Mouse (Mus musculus) hindbrain, embryonic 12.5 days (tissue): Measurements from ENCODE around the gene Cdc34. TPM values are rescaled to one million over a fixed set of nuclear protein-coding genes. Genes with fewer than 3 reads are reported as not detected.

Experiments
- ATAC-seq: fragments of 200-750 bp; cut with Nextera tagmentation; 2 replicates; pipeline ENCODE4 v1.8.0; 2017; ENCODE audit warnings: moderate TSS enrichment; ENCODE audit not compliant: low FRiP score
- H3K27ac ChIP-seq: fragments of 300-500 bp; sonication (generic); 2 replicates; pipeline ENCODE4 v1.5.1; 2016; ENCODE audit warnings: mild to moderate bottlenecking
- H3K27me3 ChIP-seq: fragments of 300-500 bp; sonication (generic); 2 replicates; pipeline ENCODE4 v1.6.1; 2016; ENCODE audit warnings: mild to moderate bottlenecking
- H3K36me3 ChIP-seq: fragments of 300-500 bp; sonication (generic); 2 replicates; pipeline ENCODE4 v1.6.1; 2016; ENCODE audit warnings: mild to moderate bottlenecking
- H3K4me1 ChIP-seq: fragments of 300-500 bp; sonication (generic); 2 replicates; pipeline ENCODE4 v1.6.1; 2016
- H3K4me2 ChIP-seq: fragments of 300-500 bp; sonication (generic); replicated peaks from 2 replicates; pipeline ENCODE4 v1.6.1; 2016; ENCODE audit warnings: mild to moderate bottlenecking
- H3K4me3 ChIP-seq: fragments of 300-500 bp; sonication (generic); 2 replicates; pipeline ENCODE4 v1.5.1; 2016; ENCODE audit warnings: mild to moderate bottlenecking
- H3K9ac ChIP-seq: fragments of 300-500 bp; sonication (generic); 2 replicates; pipeline ENCODE4 v1.6.1; 2016; ENCODE audit warnings: mild to moderate bottlenecking, moderate library complexity
- H3K9me3 ChIP-seq: fragments of 300-500 bp; sonication (generic); replicated peaks from 2 replicates; pipeline ENCODE4 v1.6.1; 2016; ENCODE audit warnings: mild to moderate bottlenecking
- WGBS: fragments of 180-500 bp; shearing (Covaris S2); methylation state at CpG from one replicate; pipeline ENCODE4 v1.1.7; 2016; 5-methylcytosine and 5-hydroxymethylcytosine counted together
- polyA plus RNA-seq: library from polyadenylated mRNA; unstranded; fragments of >200 nt; fragmentation: Nextera tagmentation; extraction: Ambion mirVana; gene quantifications from 2 replicates; pipeline ENCODE4 v1.2.1, GENCODE M21; 2016

Gene Cdc34
- polyA plus RNA-seq, 1 experiment from 2014 or later, result 121 TPM

GRCm38 (mm10) chr10:79673054-79673453, 8.9 kb upstream of the Cdc34 start:
- no peak for ATAC-seq
- H3K27me3 ChIP-seq, result no peaks in the 10 kb centered on the region
- no peak overlapping the region for H3K4me3 ChIP-seq
- H3K9me3 ChIP-seq, result no peaks in the 10 kb centered on the region
- H3K36me3 ChIP-seq, result peaks cover 14% of the 10 kb centered on the region; the same call in 1 of the 2 replicates
- 90% methylated on average over 3 of the region's 3 CpGs for WGBS
- no peak overlapping the region for H3K27ac ChIP-seq
- peaks cover 23% of the 10 kb centered on the region for H3K4me1 ChIP-seq
- no peak overlapping the region for H3K4me2 ChIP-seq
- H3K9ac ChIP-seq, result no peak overlapping the region

- no peak overlapping the region for H3K4me2 ChIP-seq
- WGBS, result 51% methylated on average over 44 of the region's 44 CpGs
- no peak overlapping the region for H3K27ac ChIP-seq
- H3K36me3 ChIP-seq, result peaks cover 14% of the 10 kb centered on the region; the same call in 1 of the 2 replicates
- H3K4me1 ChIP-seq, result peaks cover 13% of the 10 kb centered on the region
- no peak overlapping the region for H3K4me3 ChIP-seq
- H3K9ac ChIP-seq, result no peak overlapping the region
- H3K9me3 ChIP-seq, result no peaks in the 10 kb centered on the region
- H3K27me3 ChIP-seq, result no peaks in the 10 kb centered on the region
- no peak for ATAC-seq
Measured at GRCm38 (mm10) chr10:79675346-79676035, 6.5 kb upstream of the Cdc34 start.

GRCm38 (mm10) chr10:79680606-79681495, 1.1 kb upstream of the Cdc34 start:
- peaks cover 24% of the 10 kb centered on the region for H3K4me1 ChIP-seq
- H3K9me3 ChIP-seq, result no peaks in the 10 kb centered on the region
- H3K9ac ChIP-seq, result peak overlapping the region; percentile 50
- 39% methylated on average over 11 of the region's 11 CpGs for WGBS
- peak; percentile 26 for ATAC-seq
- peaks cover 21% of the 10 kb centered on the region for H3K36me3 ChIP-seq
- peak overlapping the region; percentile 97 for H3K4me2 ChIP-seq
- H3K27me3 ChIP-seq, result no peaks in the 10 kb centered on the region
- peak overlapping the region; percentile 86 for H3K4me3 ChIP-seq
- peak overlapping the region; percentile 81 for H3K27ac ChIP-seq

- 1% methylated on average over 10 of the region's 10 CpGs for WGBS
- ATAC-seq, result peak; percentile 2; the same call in 1 of the 2 replicates
- peak overlapping the region; percentile 97 for H3K4me2 ChIP-seq
- peak overlapping the region; percentile 72 for H3K27ac ChIP-seq
- H3K27me3 ChIP-seq, result no peaks in the 10 kb centered on the region
- no peaks in the 10 kb centered on the region for H3K9me3 ChIP-seq
- peaks cover 24% of the 10 kb centered on the region for H3K4me1 ChIP-seq
- H3K4me3 ChIP-seq, result peak overlapping the region; percentile 86
- peaks cover 35% of the 10 kb centered on the region for H3K36me3 ChIP-seq
- peak overlapping the region; percentile 89 for H3K9ac ChIP-seq
Measured at GRCm38 (mm10) chr10:79682551-79682915, 538 bp downstream of the Cdc34 start.

GRCm38 (mm10) chr10:79682916-79683582, 1.1 kb downstream of the Cdc34 start:
- Histone ChIP-seq H3K36me3 (peaks cover 40% of the 10 kb centered on the region), H3K4me3 (peak overlapping the region; percentile 86), H3K4me1 (peaks cover 24% of the 10 kb centered on the region), H3K9me3 (no peaks in the 10 kb centered on the region), H3K27ac (peak overlapping the region; percentile 72), H3K27me3 (no peaks in the 10 kb centered on the region), H3K4me2 (peak overlapping the region; percentile 97), H3K9ac (peak overlapping the region; percentile 89)
- 9% methylated on average over 10 of the region's 10 CpGs for WGBS
- no peak for ATAC-seq

- Histone ChIP-seq H3K4me2 (peak overlapping the region; percentile 97), H3K9ac (peak overlapping the region; percentile 89), H3K27me3 (no peaks in the 10 kb centered on the region), H3K4me3 (peak overlapping the region; percentile 86), H3K9me3 (no peaks in the 10 kb centered on the region), H3K36me3 (peaks cover 49% of the 10 kb centered on the region), H3K4me1 (peaks cover 24% of the 10 kb centered on the region), H3K27ac (no peak overlapping the region)
- no peak for ATAC-seq
- WGBS, result 92% methylated on average over 6 of the region's 6 CpGs
Measured at GRCm38 (mm10) chr10:79683726-79684640, 2.0 kb downstream of the Cdc34 start.

- Histone ChIP-seq H3K27ac (no peak overlapping the region), H3K9me3 (no peaks in the 10 kb centered on the region), H3K36me3 (peaks cover 54% of the 10 kb centered on the region), H3K27me3 (no peaks in the 10 kb centered on the region), H3K4me3 (no peak overlapping the region), H3K4me1 (peaks cover 24% of the 10 kb centered on the region), H3K9ac (no peak overlapping the region), H3K4me2 (no peak overlapping the region)
- WGBS, result 96% methylated on average over 25 of the region's 25 CpGs
- no peak for ATAC-seq
Measured at GRCm38 (mm10) chr10:79684770-79685600, 3.0 kb downstream of the Cdc34 start.

GRCm38 (mm10) chr10:79686219-79686618, 4.2 kb downstream of the Cdc34 start:
- peaks cover 19% of the 10 kb centered on the region for H3K4me1 ChIP-seq
- H3K27ac ChIP-seq, result no peak overlapping the region
- H3K9me3 ChIP-seq, result no peaks in the 10 kb centered on the region
- 82% methylated on average over 2 of the region's 2 CpGs for WGBS
- no peaks in the 10 kb centered on the region for H3K27me3 ChIP-seq
- ATAC-seq, result no peak
- no peak overlapping the region for H3K4me3 ChIP-seq
- no peak overlapping the region for H3K9ac ChIP-seq
- H3K36me3 ChIP-seq, result peaks cover 54% of the 10 kb centered on the region
- no peak overlapping the region for H3K4me2 ChIP-seq

- ATAC-seq, result no peak
- peaks cover 54% of the 10 kb centered on the region for H3K36me3 ChIP-seq
Measured at GRCm38 (mm10) chr10:79686691-79687090, 4.7 kb downstream of the Cdc34 start.

GRCm38 (mm10) chr10:79687513-79687912, 5.5 kb downstream of the Cdc34 start:
- H3K4me2 ChIP-seq, result no peak overlapping the region
- peaks cover 9% of the 10 kb centered on the region; the same call in 1 of the 2 replicates for H3K9me3 ChIP-seq
- H3K4me1 ChIP-seq, result peaks cover 18% of the 10 kb centered on the region
- no peak overlapping the region for H3K9ac ChIP-seq
- H3K27me3 ChIP-seq, result no peaks in the 10 kb centered on the region
- H3K4me3 ChIP-seq, result no peak overlapping the region
- 95% methylated on average over 6 of the region's 6 CpGs for WGBS
- peaks cover 54% of the 10 kb centered on the region for H3K36me3 ChIP-seq
- no peak overlapping the region for H3K27ac ChIP-seq
- no peak for ATAC-seq

More at GRCm38 (mm10) chr10:79686691-79687090, 4.7 kb downstream of the Cdc34 start:
- H3K9me3 ChIP-seq, result peaks cover under 1% of the 10 kb centered on the region; the same call in 1 of the 2 replicates
- H3K27me3 ChIP-seq, result no peaks in the 10 kb centered on the region
- H3K27ac ChIP-seq, result no peak overlapping the region
- no peak overlapping the region for H3K9ac ChIP-seq
- H3K4me1 ChIP-seq, result peaks cover 18% of the 10 kb centered on the region
- H3K4me2 ChIP-seq, result no peak overlapping the region
- no peak overlapping the region for H3K4me3 ChIP-seq
- 94% methylated on average over 1 of the region's 1 CpGs for WGBS

- Histone ChIP-seq H3K27ac (no peak within 1 kb of the TSS), H3K4me1 (peaks cover 6% of the 10 kb centered on the region), H3K4me2 (no peak within 1 kb of the TSS), H3K9me3 (peaks cover 9% of the 10 kb centered on the region; the same call in 1 of the 2 replicates), H3K4me3 (no peak within 1 kb of the TSS), H3K36me3 (peaks cover 54% of the 10 kb centered on the region), H3K27me3 (no peaks in the 10 kb centered on the region), H3K9ac (no peak within 1 kb of the TSS)
- no peak for ATAC-seq
- WGBS, result 88% methylated on average over 4 of the region's 4 CpGs
Measured at GRCm38 (mm10) chr10:79688720-79689119, 6.7 kb downstream of the Cdc34 start, which contains the start of gene Gzmm. TSS of gene Gzmm (plus strand) at chr10:79689020.
